Mouse (Mus musculus): ENCODE data around the gene Foxn3. TPM values are rescaled to one million over a fixed set of nuclear protein-coding genes. Genes with fewer than 3 reads are reported as not detected.

Foxn3 gene
- polyA plus RNA-seq, 1 experiment from 2014 or later, result 81.4 TPM

GRCm38 (mm10) chr12:99601392-99601791 lies 38.0 kb upstream of the Foxn3 start:
- Histone ChIP-seq H3K36me3 (ENCODE audit: control insufficient read depth, insufficient read depth, low read length) (no peaks in the 10 kb centered on the region), H3K4me2 (ENCODE audit: low read length) (no peak overlapping the region), H3K4me1 (ENCODE audit: control insufficient read depth, insufficient read depth, low read length) (no peaks in the 10 kb centered on the region), H3K27me3 (ENCODE audit: control insufficient read depth, insufficient read depth, low read length) (no peaks in the 10 kb centered on the region), H3K4me3 (replicated peaks; ENCODE audit: low read depth, low read length) (no peak overlapping the region), H3K9ac (replicated peaks; ENCODE audit: low read length) (no peak overlapping the region), H3K27ac (replicated peaks; ENCODE audit: low read depth, low read length) (no peak overlapping the region), H3K9me3 (ENCODE audit: control insufficient read depth, low read length) (no peaks in the 10 kb centered on the region)
- ATAC-seq (ENCODE audit: low FRiP score, low TSS enrichment), result no peak
- DNase-seq, result no peak
- WGBS, result 68% methylated on average over 8 of the region's 8 CpGs

- Histone ChIP-seq H3K27ac (replicated peaks; ENCODE audit: low read depth, low read length) (no peak overlapping the region), H3K27me3 (ENCODE audit: control insufficient read depth, insufficient read depth, low read length) (no peaks in the 10 kb centered on the region), H3K4me3 (replicated peaks; ENCODE audit: low read depth, low read length) (no peak overlapping the region), H3K9me3 (ENCODE audit: control insufficient read depth, low read length) (no peaks in the 10 kb centered on the region), H3K4me2 (ENCODE audit: low read length) (no peak overlapping the region), H3K4me1 (ENCODE audit: control insufficient read depth, insufficient read depth, low read length) (no peaks in the 10 kb centered on the region), H3K36me3 (ENCODE audit: control insufficient read depth, insufficient read depth, low read length) (no peaks in the 10 kb centered on the region), H3K9ac (replicated peaks; ENCODE audit: low read length) (no peak overlapping the region)
- WGBS, result 71% methylated on average over 7 of the region's 7 CpGs
- ATAC-seq (ENCODE audit: low FRiP score, low TSS enrichment) (no peak), DNase-seq (no peak)
Observed at GRCm38 (mm10) chr12:99599606-99600005, 36.2 kb upstream of the Foxn3 start.

GRCm38 (mm10) chr12:99596397-99596796 lies 33.0 kb upstream of the Foxn3 start:
- H3K27me3 ChIP-seq (ENCODE audit: control insufficient read depth, insufficient read depth, low read length), result no peaks in the 10 kb centered on the region
- ATAC-seq (ENCODE audit: low FRiP score, low TSS enrichment), result no peak
- no peak overlapping the region for H3K4me2 ChIP-seq (ENCODE audit: low read length)
- H3K27ac ChIP-seq (replicated peaks; ENCODE audit: low read depth, low read length), result no peak overlapping the region
- DNase-seq, result no peak
- H3K9me3 ChIP-seq (ENCODE audit: control insufficient read depth, low read length), result 0 out of 2 replicates have a peak, but pooled peaks cover 10% of the 10 kb centered on the region
- no peaks in the 10 kb centered on the region for H3K36me3 ChIP-seq (ENCODE audit: control insufficient read depth, insufficient read depth, low read length)
- no peak overlapping the region for H3K4me3 ChIP-seq (replicated peaks; ENCODE audit: low read depth, low read length)
- H3K4me1 ChIP-seq (ENCODE audit: control insufficient read depth, insufficient read depth, low read length), result no peaks in the 10 kb centered on the region
- WGBS, result 94% methylated on average over 2 of the region's 2 CpGs
- no peak overlapping the region for H3K9ac ChIP-seq (replicated peaks; ENCODE audit: low read length)

GRCm38 (mm10) chr12:99587338-99587737 lies 24.0 kb upstream of the Foxn3 start:
- no peak overlapping the region for H3K4me3 ChIP-seq (replicated peaks; ENCODE audit: low read depth, low read length)
- H3K36me3 ChIP-seq (ENCODE audit: control insufficient read depth, insufficient read depth, low read length), result no peaks in the 10 kb centered on the region
- ATAC-seq (ENCODE audit: low FRiP score, low TSS enrichment) (no peak), DNase-seq (no peak)
- no peak overlapping the region for H3K9ac ChIP-seq (replicated peaks; ENCODE audit: low read length)
- no peaks in the 10 kb centered on the region for H3K4me1 ChIP-seq (ENCODE audit: control insufficient read depth, insufficient read depth, low read length)
- WGBS, result 87% methylated on average over 3 of the region's 3 CpGs
- H3K4me2 ChIP-seq (ENCODE audit: low read length), result no peak overlapping the region
- no peaks in the 10 kb centered on the region for H3K27me3 ChIP-seq (ENCODE audit: control insufficient read depth, insufficient read depth, low read length)
- H3K9me3 ChIP-seq (ENCODE audit: control insufficient read depth, low read length), result 0 out of 2 replicates have a peak, but pooled peaks cover 2% of the 10 kb centered on the region
- no peak overlapping the region for H3K27ac ChIP-seq (replicated peaks; ENCODE audit: low read depth, low read length)

- H3K9ac ChIP-seq (replicated peaks; ENCODE audit: low read length), result no peak overlapping the region
- no peak overlapping the region for H3K27ac ChIP-seq (replicated peaks; ENCODE audit: low read depth, low read length)
- ATAC-seq (ENCODE audit: low FRiP score, low TSS enrichment), result no peak
- no peaks in the 10 kb centered on the region for H3K27me3 ChIP-seq (ENCODE audit: control insufficient read depth, insufficient read depth, low read length)
- H3K4me3 ChIP-seq (replicated peaks; ENCODE audit: low read depth, low read length), result no peak overlapping the region
- H3K4me1 ChIP-seq (ENCODE audit: control insufficient read depth, insufficient read depth, low read length), result no peaks in the 10 kb centered on the region
- H3K9me3 ChIP-seq (ENCODE audit: control insufficient read depth, low read length), result no peaks in the 10 kb centered on the region
- DNase-seq, result no peak
- H3K4me2 ChIP-seq (ENCODE audit: low read length), result no peak overlapping the region
- H3K36me3 ChIP-seq (ENCODE audit: control insufficient read depth, insufficient read depth, low read length), result no peaks in the 10 kb centered on the region
- 82% methylated on average over 4 of the region's 4 CpGs for WGBS
Observed at GRCm38 (mm10) chr12:99579989-99580388, 16.6 kb upstream of the Foxn3 start.

GRCm38 (mm10) chr12:99576682-99577081 lies 13.3 kb upstream of the Foxn3 start:
- H3K27ac ChIP-seq (replicated peaks; ENCODE audit: low read depth, low read length), result no peak overlapping the region
- H3K4me2 ChIP-seq (ENCODE audit: low read length), result no peak overlapping the region
- no peaks in the 10 kb centered on the region for H3K9me3 ChIP-seq (ENCODE audit: control insufficient read depth, low read length)
- H3K4me1 ChIP-seq (ENCODE audit: control insufficient read depth, insufficient read depth, low read length), result 0 out of 2 replicates have a peak, but pooled peaks cover 3% of the 10 kb centered on the region
- ATAC-seq (ENCODE audit: low FRiP score, low TSS enrichment) (no peak), DNase-seq (no peak)
- H3K4me3 ChIP-seq (replicated peaks; ENCODE audit: low read depth, low read length), result no peak overlapping the region
- H3K27me3 ChIP-seq (ENCODE audit: control insufficient read depth, insufficient read depth, low read length), result no peaks in the 10 kb centered on the region; the same call in 1 of the 2 replicates
- H3K9ac ChIP-seq (replicated peaks; ENCODE audit: low read length), result no peak overlapping the region
- WGBS, result 72% methylated on average over 6 of the region's 6 CpGs
- no peaks in the 10 kb centered on the region for H3K36me3 ChIP-seq (ENCODE audit: control insufficient read depth, insufficient read depth, low read length)

- Histone ChIP-seq H3K27me3 (ENCODE audit: control insufficient read depth, insufficient read depth, low read length) (no peaks in the 10 kb centered on the region; the same call in 1 of the 2 replicates), H3K4me1 (ENCODE audit: control insufficient read depth, insufficient read depth, low read length) (0 out of 2 replicates have a peak, but pooled peaks cover 3% of the 10 kb centered on the region), H3K4me2 (ENCODE audit: low read length) (no peak overlapping the region), H3K9ac (replicated peaks; ENCODE audit: low read length) (no peak overlapping the region), H3K4me3 (replicated peaks; ENCODE audit: low read depth, low read length) (no peak overlapping the region), H3K36me3 (ENCODE audit: control insufficient read depth, insufficient read depth, low read length) (no peaks in the 10 kb centered on the region), H3K27ac (replicated peaks; ENCODE audit: low read depth, low read length) (no peak overlapping the region), H3K9me3 (ENCODE audit: control insufficient read depth, low read length) (no peaks in the 10 kb centered on the region)
- DNase-seq (peak; percentile 19), ATAC-seq (ENCODE audit: low FRiP score, low TSS enrichment) (no peak)
- 37% methylated on average over 13 of the region's 13 CpGs for WGBS
Observed at GRCm38 (mm10) chr12:99574299-99574698, 10.9 kb upstream of the Foxn3 start.

DNA sequence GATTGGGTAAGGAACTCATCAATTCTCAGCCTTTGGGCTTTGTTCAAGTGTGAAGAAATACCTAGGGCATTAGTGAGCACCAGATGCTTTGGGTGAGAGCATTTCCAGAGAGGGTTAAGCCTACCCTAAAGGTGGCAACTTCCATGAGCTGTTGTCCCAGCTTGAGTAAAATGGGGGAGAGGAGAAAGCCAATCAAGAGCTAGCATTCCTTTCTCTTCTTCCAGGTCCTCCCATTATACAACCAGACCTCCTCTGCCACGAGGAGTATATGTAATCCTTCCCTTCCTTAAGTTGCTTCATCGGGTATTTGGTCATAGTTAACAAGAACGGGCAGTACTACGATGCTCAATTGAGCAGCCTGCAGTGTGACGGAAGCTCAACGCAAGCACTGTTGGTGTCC lies 9.7 kb upstream of the Foxn3 start:
- no peak overlapping the region for H3K9ac ChIP-seq (replicated peaks; ENCODE audit: low read length)
- 0 out of 2 replicates have a peak, but pooled peaks cover 3% of the 10 kb centered on the region for H3K4me1 ChIP-seq (ENCODE audit: control insufficient read depth, insufficient read depth, low read length)
- H3K27ac ChIP-seq (replicated peaks; ENCODE audit: low read depth, low read length), result no peak overlapping the region
- H3K9me3 ChIP-seq (ENCODE audit: control insufficient read depth, low read length), result no peaks in the 10 kb centered on the region
- H3K27me3 ChIP-seq (ENCODE audit: control insufficient read depth, insufficient read depth, low read length), result no peaks in the 10 kb centered on the region; the same call in 1 of the 2 replicates
- ATAC-seq (ENCODE audit: low FRiP score, low TSS enrichment), result no peak
- no peak overlapping the region for H3K4me3 ChIP-seq (replicated peaks; ENCODE audit: low read depth, low read length)
- no peak overlapping the region for H3K4me2 ChIP-seq (ENCODE audit: low read length)
- WGBS, result 94% methylated on average over 6 of the region's 6 CpGs
- no peaks in the 10 kb centered on the region for H3K36me3 ChIP-seq (ENCODE audit: control insufficient read depth, insufficient read depth, low read length)
- no peak for DNase-seq

GRCm38 (mm10) chr12:99571999-99572398 lies 8.6 kb upstream of the Foxn3 start:
- ATAC-seq (ENCODE audit: low FRiP score, low TSS enrichment) (no peak), DNase-seq (no peak)
- Histone ChIP-seq H3K4me3 (replicated peaks; ENCODE audit: low read depth, low read length) (no peak overlapping the region), H3K9me3 (ENCODE audit: control insufficient read depth, low read length) (no peaks in the 10 kb centered on the region), H3K27ac (replicated peaks; ENCODE audit: low read depth, low read length) (no peak overlapping the region), H3K4me1 (ENCODE audit: control insufficient read depth, insufficient read depth, low read length) (0 out of 2 replicates have a peak, but pooled peaks cover 3% of the 10 kb centered on the region), H3K27me3 (ENCODE audit: control insufficient read depth, insufficient read depth, low read length) (no peaks in the 10 kb centered on the region; the same call in 1 of the 2 replicates), H3K4me2 (ENCODE audit: low read length) (no peak overlapping the region), H3K36me3 (ENCODE audit: control insufficient read depth, insufficient read depth, low read length) (no peaks in the 10 kb centered on the region), H3K9ac (replicated peaks; ENCODE audit: low read length) (no peak overlapping the region)
- WGBS, result 97% methylated on average over 8 of the region's 8 CpGs

Measured in midbrain, embryonic 14.5 days (tissue).